Mouse (Mus musculus) intestine, embryonic 14.5 days (tissue): Measurements from ENCODE around the gene Fam89a. TPM values are rescaled to one million over a fixed set of nuclear protein-coding genes. Genes with fewer than 3 reads are reported as not detected.

Experiments used
- polyA plus RNA-seq: library from polyadenylated mRNA; unstranded; fragments of >200 nt; fragmentation: Nextera tagmentation; extraction: Ambion mirVana; gene quantifications from 2 replicates; pipeline ENCODE4 v1.2.1, GENCODE M21; 2014

Fam89a gene
- polyA plus RNA-seq, 1 experiment from 2014 or later, result 6.5 TPM

Other genes starting within 250 kb of the Fam89a start
- gene Cog2, start 231.1 kb downstream of the Fam89a start, polyA plus RNA-seq, result 35.3 and 38.2 TPM in 2 replicates
- 2.2 and 2.7 TPM in 2 replicates for gene Agt, start 182.1 kb downstream of the Fam89a start, polyA plus RNA-seq
- gene Capn9, start 175.7 kb downstream of the Fam89a start, polyA plus RNA-seq, result 0.15 TPM in 1 of 2 replicates, not detected in the other
- 37.6 and 38.1 TPM in 2 replicates for gene 2310022B05Rik, start 88.5 kb downstream of the Fam89a start, polyA plus RNA-seq
- gene Ttc13, start 29.8 kb downstream of the Fam89a start, polyA plus RNA-seq, result 45.9 and 50.0 TPM in 2 replicates
- 24.1 and 25.7 TPM in 2 replicates for gene Arv1, start 29.7 kb downstream of the Fam89a start, polyA plus RNA-seq
- gene Trim67, start 41.3 kb upstream of the Fam89a start, polyA plus RNA-seq, result 0.78 and 1.2 TPM in 2 replicates
- gene Gnpat, start 111.2 kb upstream of the Fam89a start, polyA plus RNA-seq, result 103 and 105 TPM in 2 replicates
- gene 2810004N23Rik, start 111.3 kb upstream of the Fam89a start, polyA plus RNA-seq, result 45.2 and 46.4 TPM in 2 replicates
- gene Exoc8, start 145.9 kb upstream of the Fam89a start, polyA plus RNA-seq, result 7.5 and 7.7 TPM in 2 replicates
- 7.9 and 8.8 TPM in 2 replicates for gene Sprtn, start 146.1 kb upstream of the Fam89a start, polyA plus RNA-seq
- 16.8 and 18.7 TPM in 2 replicates for gene Egln1, start 197.5 kb upstream of the Fam89a start, polyA plus RNA-seq